Mouse (Mus musculus): Measurements from ENCODE around the gene Rgl1. TPM values are rescaled to one million over a fixed set of nuclear protein-coding genes. Genes with fewer than 3 reads are reported as not detected.
A peak's percentile ranks its signal among the peaks of the same experiment; 100 is the strongest.

Gene Rgl1
- polyA plus RNA-seq, 1 experiment from 2014 or later, result 21.2 TPM

DNA sequence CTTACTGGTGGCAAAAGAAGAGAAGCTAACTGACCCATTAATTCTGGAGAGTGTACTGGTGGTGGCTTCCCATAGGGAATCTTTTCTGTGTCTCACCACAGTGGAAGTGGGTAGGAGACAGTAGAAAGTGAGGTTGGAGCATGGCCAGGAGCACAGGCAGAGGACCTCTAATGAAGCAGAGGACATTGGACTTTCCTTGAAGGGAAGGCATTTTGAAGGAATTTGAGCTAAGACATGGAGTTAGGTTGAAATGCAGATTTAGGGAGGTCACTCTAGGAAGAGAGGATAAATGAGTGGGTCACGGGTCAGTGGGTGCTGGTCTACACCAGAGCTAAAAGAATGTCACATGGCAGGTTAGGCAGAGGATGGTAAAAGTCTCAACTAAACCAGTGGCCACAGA is 275.3 kb downstream of the Rgl1 start:
- Histone ChIP-seq H3K4me2 (replicated peaks) (no peak overlapping the region), H3K27ac (replicated peaks) (no peak overlapping the region), H3K9me3 (no peaks in the 10 kb centered on the region), H3K4me1 (no peaks in the 10 kb centered on the region), H3K27me3 (no peaks in the 10 kb centered on the region), H3K36me3 (no peaks in the 10 kb centered on the region), H3K9ac (replicated peaks) (no peak overlapping the region), H3K4me3 (no peak overlapping the region)
- no peak for ATAC-seq (replicated peaks)
- 94% methylated on average over 1 of the region's 1 CpGs for WGBS

- Histone ChIP-seq H3K36me3 (no peaks in the 10 kb centered on the region), H3K4me3 (no peak overlapping the region), H3K9me3 (no peaks in the 10 kb centered on the region), H3K27me3 (no peaks in the 10 kb centered on the region), H3K9ac (replicated peaks) (no peak overlapping the region), H3K4me2 (replicated peaks) (no peak overlapping the region), H3K27ac (replicated peaks) (no peak overlapping the region), H3K4me1 (no peaks in the 10 kb centered on the region)
- ATAC-seq (replicated peaks), result no peak
- 70% methylated on average over 4 of the region's 4 CpGs for WGBS
Measured at GRCm38 (mm10) chr1:152476126-152476525, 290.0 kb downstream of the Rgl1 start.

- Histone ChIP-seq H3K9me3 (no peaks in the 10 kb centered on the region), H3K4me1 (peaks cover 19% of the 10 kb centered on the region), H3K4me3 (no peak overlapping the region), H3K36me3 (no peaks in the 10 kb centered on the region), H3K9ac (replicated peaks) (no peak overlapping the region), H3K27ac (replicated peaks) (peak overlapping the region; percentile 68), H3K4me2 (replicated peaks) (no peak overlapping the region), H3K27me3 (no peaks in the 10 kb centered on the region)
- WGBS, result 27% methylated on average over 9 of the region's 9 CpGs
- peak; percentile 78 for ATAC-seq (replicated peaks)
Measured at GRCm38 (mm10) chr1:152468443-152468842, 297.7 kb downstream of the Rgl1 start.

Other genes starting within 250 kb of the Rgl1 start
- gene Apobec4, start 15.8 kb downstream of the Rgl1 start, polyA plus RNA-seq (2015; fragmentation: Nextera tagmentation; extraction: Ambion mirVana), result 0.27 TPM in 1 of 2 replicates, not detected in the other
- gene Arpc5, start 191 bp upstream of the Rgl1 start, polyA plus RNA-seq (2015; fragmentation: Nextera tagmentation; extraction: Ambion mirVana), result 377 and 388 TPM in 2 replicates
- gene Ncf2, start 33.8 kb upstream of the Rgl1 start, polyA plus RNA-seq (2015; fragmentation: Nextera tagmentation; extraction: Ambion mirVana), result 2.0 and 2.3 TPM in 2 replicates
- gene Smg7, start 136.3 kb upstream of the Rgl1 start, polyA plus RNA-seq (2015; fragmentation: Nextera tagmentation; extraction: Ambion mirVana), result 30.6 and 30.8 TPM in 2 replicates
- 69.5 and 71.9 TPM in 2 replicates for gene Nmnat2, start 188.6 kb upstream of the Rgl1 start, polyA plus RNA-seq (2015; fragmentation: Nextera tagmentation; extraction: Ambion mirVana)

Measured in forebrain, embryonic 15.5 days (tissue).